Mouse (Mus musculus) hindbrain, embryonic 11.5 days (tissue): ENCODE results near the gene Gemin4. TPM values are rescaled to one million over a fixed set of nuclear protein-coding genes. Genes with fewer than 3 reads are reported as not detected.

Source experiments
- ATAC-seq: fragments of 200-750 bp; cut with Nextera tagmentation; 2 replicates; pipeline ENCODE4 v1.8.0; 2017; ENCODE audit warnings: mild to moderate bottlenecking, moderate TSS enrichment, moderate library complexity; ENCODE audit not compliant: low FRiP score
- DNase-seq: peaks from one replicate; pipeline ENCODE4 v3.0.0-alpha.2; 2015; ENCODE audit warnings: low spot score
- H3K27ac ChIP-seq: fragments of 300-500 bp; sonication (generic); 2 replicates; pipeline ENCODE4 v1.5.1; 2014; ENCODE audit warnings: mild to moderate bottlenecking, low read depth, low read length
- H3K27me3 ChIP-seq: fragments of 300-500 bp; sonication (generic); 2 replicates; pipeline ENCODE4 v1.6.1; 2014; ENCODE audit warnings: mild to moderate bottlenecking, low read length, moderate library complexity, mixed read lengths; ENCODE audit not compliant: control insufficient read depth, insufficient read depth
- H3K36me3 ChIP-seq: fragments of 300-500 bp; sonication (generic); 2 replicates; pipeline ENCODE4 v1.6.1; 2014; ENCODE audit warnings: mild to moderate bottlenecking, low read length, moderate library complexity, mixed read lengths; ENCODE audit not compliant: control insufficient read depth, insufficient read depth
- H3K4me1 ChIP-seq: fragments of 300-500 bp; sonication (generic); replicated peaks from 2 replicates; pipeline ENCODE4 v1.6.1; 2014; ENCODE audit warnings: low read length, mixed read lengths; ENCODE audit not compliant: control insufficient read depth, insufficient read depth
- H3K4me2 ChIP-seq: fragments of 300-500 bp; sonication (generic); replicated peaks from 2 replicates; pipeline ENCODE4 v1.6.1; 2014; ENCODE audit warnings: mild to moderate bottlenecking, low read depth, low read length
- H3K4me3 ChIP-seq: fragments of 300-500 bp; sonication (generic); 2 replicates; pipeline ENCODE4 v1.5.1; 2014; ENCODE audit warnings: low read depth, low read length
- H3K9ac ChIP-seq: fragments of 300-500 bp; sonication (generic); 2 replicates; pipeline ENCODE4 v1.6.1; 2014; ENCODE audit warnings: low read depth, low read length
- H3K9me3 ChIP-seq: fragments of 300-500 bp; sonication (generic); 2 replicates; pipeline ENCODE4 v1.6.1; 2016; ENCODE audit warnings: low read length; ENCODE audit not compliant: control insufficient read depth
- WGBS: fragments of 180-500 bp; shearing (Covaris S2); extraction: QIAGEN DNeasy Blood & Tissue Kit; methylation state at CpG from one replicate; pipeline ENCODE4 v1.1.7; 2014; 5-methylcytosine and 5-hydroxymethylcytosine counted together
- polyA plus RNA-seq: library from polyadenylated mRNA; unstranded; fragments of >200 nt; fragmentation: Nextera tagmentation; extraction: Ambion mirVana; gene quantifications from 2 replicates; pipeline ENCODE4 v1.2.1, GENCODE M21; 2014

Gemin4 gene
- polyA plus RNA-seq, 1 experiment from 2014 or later, result 31.4 TPM

- Histone ChIP-seq H3K27me3 (no peaks in the 10 kb centered on the region), H3K9ac (no peak overlapping the region), H3K4me3 (no peak overlapping the region), H3K36me3 (peaks cover 8% of the 10 kb centered on the region; the same call in 1 of the 2 replicates), H3K4me2 (no peak overlapping the region), H3K4me1 (no peaks in the 10 kb centered on the region), H3K27ac (no peak overlapping the region), H3K9me3 (no peaks in the 10 kb centered on the region)
- 94% methylated on average over 13 of the region's 13 CpGs for WGBS
- ATAC-seq (no peak), DNase-seq (no peak)
Observed at GRCm38 (mm10) chr11:76210228-76210985, 7.1 kb downstream of the Gemin4 start.

GRCm38 (mm10) chr11:76206793-76207192, 10.7 kb downstream of the Gemin4 start:
- Histone ChIP-seq H3K4me2 (no peak overlapping the region), H3K36me3 (no peaks in the 10 kb centered on the region), H3K4me3 (no peak overlapping the region), H3K9ac (no peak overlapping the region), H3K9me3 (no peaks in the 10 kb centered on the region), H3K27me3 (no peaks in the 10 kb centered on the region), H3K4me1 (peaks cover 4% of the 10 kb centered on the region), H3K27ac (no peak overlapping the region)
- WGBS, result 92% methylated on average over 5 of the region's 5 CpGs
- DNase-seq (no peak), ATAC-seq (no peak)

DNA sequence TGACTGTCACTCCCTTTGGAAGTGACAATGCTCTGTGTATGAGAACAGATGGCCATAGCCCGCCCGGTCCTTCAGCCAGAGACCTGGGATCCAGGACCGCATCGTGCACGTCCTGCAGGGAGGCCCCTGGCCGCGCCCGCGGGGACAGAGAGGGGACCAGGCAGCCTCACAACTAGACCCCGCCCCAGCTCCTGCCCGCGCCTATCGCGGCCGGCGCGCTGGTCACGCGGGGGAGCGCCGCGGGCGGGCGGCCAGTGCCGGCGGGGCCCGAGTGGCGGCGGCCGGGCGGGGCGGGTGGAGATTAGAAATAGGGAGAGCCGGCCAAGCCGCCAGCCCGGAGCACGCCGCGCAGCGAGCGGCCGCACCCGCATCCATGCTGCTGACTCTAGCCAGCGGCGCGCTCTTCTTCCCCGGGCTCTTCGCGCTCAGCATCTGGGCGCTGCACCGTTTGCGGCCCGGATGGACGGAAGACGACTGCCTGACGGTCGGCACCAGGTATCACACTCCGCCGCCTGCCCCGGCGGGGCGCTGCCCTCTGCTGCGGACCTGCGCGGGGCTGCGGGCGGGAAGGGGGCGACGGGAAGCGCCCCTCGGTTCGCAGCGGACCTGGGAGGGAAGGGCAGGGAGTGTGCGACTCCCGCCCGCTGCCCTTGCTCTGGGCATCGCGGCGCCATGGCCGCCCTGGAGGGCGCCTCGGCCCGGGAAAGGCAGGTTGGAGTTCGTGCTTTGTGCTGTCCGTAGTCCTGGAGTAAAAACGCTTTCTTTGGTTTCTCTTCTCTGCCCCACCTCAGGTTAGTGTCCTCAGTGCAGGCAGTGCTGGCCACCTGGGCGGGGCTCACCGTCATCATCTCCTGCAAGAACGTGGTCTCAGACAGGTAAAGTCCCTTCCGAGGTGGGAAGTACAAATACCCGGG, 15.4 kb downstream of the Gemin4 start:
- Histone ChIP-seq H3K9ac (peak overlapping the region; percentile 94), H3K27ac (peak overlapping the region; percentile 78), H3K4me2 (peak overlapping the region; percentile 90), H3K4me3 (peak overlapping the region; percentile 91), H3K4me1 (peaks cover 4% of the 10 kb centered on the region), H3K27me3 (no peaks in the 10 kb centered on the region), H3K9me3 (no peaks in the 10 kb centered on the region), H3K36me3 (no peaks in the 10 kb centered on the region)
- peak; percentile 98 for ATAC-seq
- peak; percentile 88 for DNase-seq
- under 1% methylated on average over 78 of the region's 90 CpGs for WGBS

DNA sequence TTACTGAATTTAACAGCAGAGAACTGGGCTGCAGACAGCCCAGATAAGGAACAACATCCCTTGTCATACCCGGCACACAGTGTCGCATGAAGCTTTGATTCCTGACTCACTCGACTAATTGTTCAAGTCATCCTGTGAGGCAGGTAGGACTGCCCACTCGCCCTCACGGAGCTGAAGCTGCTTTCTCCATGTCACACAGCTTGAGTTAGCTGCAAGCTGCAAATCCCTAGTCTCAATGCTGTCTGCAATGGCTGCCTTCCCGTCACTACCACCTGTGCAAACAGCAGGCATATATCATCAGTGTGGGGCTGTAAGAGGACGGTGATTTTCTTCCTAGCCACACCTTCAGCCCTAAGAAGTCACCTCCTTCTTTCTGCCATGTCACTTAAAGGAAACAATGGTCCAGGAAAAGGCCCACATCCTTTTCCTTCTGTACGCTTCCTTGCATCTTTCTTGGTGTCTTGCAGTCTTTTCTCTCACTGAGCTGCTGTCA, 20.4 kb downstream of the Gemin4 start:
- DNase-seq (no peak), ATAC-seq (no peak)
- no peaks in the 10 kb centered on the region for H3K36me3 ChIP-seq
- no peaks in the 10 kb centered on the region for H3K9me3 ChIP-seq
- H3K9ac ChIP-seq, result no peak overlapping the region
- H3K27ac ChIP-seq, result no peak overlapping the region
- no peaks in the 10 kb centered on the region for H3K4me1 ChIP-seq
- no peaks in the 10 kb centered on the region for H3K27me3 ChIP-seq
- H3K4me3 ChIP-seq, result no peak overlapping the region
- WGBS, result 51% methylated on average over 8 of the region's 8 CpGs
- no peak overlapping the region for H3K4me2 ChIP-seq

- ATAC-seq (no peak), DNase-seq (no peak)
- H3K27me3 ChIP-seq, result no peaks in the 10 kb centered on the region
- H3K36me3 ChIP-seq, result no peaks in the 10 kb centered on the region
- no peaks in the 10 kb centered on the region for H3K9me3 ChIP-seq
- no peak overlapping the region for H3K4me3 ChIP-seq
- no peak overlapping the region for H3K9ac ChIP-seq
- WGBS, result 77% methylated on average over 8 of the region's 8 CpGs
- H3K4me2 ChIP-seq, result no peak overlapping the region
- H3K4me1 ChIP-seq, result no peaks in the 10 kb centered on the region
- H3K27ac ChIP-seq, result no peak overlapping the region
Observed at GRCm38 (mm10) chr11:76196275-76196976, 21.0 kb downstream of the Gemin4 start.

DNA sequence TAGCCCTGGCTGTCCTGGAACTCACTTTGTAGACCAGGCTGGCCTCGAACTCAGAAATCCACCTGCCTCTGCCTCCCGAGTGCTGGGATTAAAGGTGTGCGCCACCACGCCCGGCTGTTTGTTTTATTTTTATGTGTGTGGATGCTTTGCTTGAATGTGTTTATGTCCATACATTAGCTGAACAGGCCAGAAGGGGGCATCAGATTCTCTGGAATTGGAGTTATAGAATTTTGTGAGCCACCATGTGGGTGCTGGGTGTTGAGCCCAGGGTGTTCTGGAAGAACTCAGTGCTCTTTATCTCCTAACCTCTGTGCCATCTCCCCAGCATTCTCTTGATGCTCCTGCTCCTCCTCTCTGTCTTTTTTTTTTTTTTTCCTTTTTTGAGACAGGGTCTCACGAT, 30.6 kb downstream of the Gemin4 start:
- ATAC-seq (no peak), DNase-seq (no peak)
- H3K9me3 ChIP-seq, result no peaks in the 10 kb centered on the region
- WGBS, result 81% methylated on average over 6 of the region's 6 CpGs
- H3K4me1 ChIP-seq, result no peaks in the 10 kb centered on the region
- H3K4me2 ChIP-seq, result no peak overlapping the region
- H3K36me3 ChIP-seq, result no peaks in the 10 kb centered on the region
- no peak overlapping the region for H3K9ac ChIP-seq
- no peaks in the 10 kb centered on the region for H3K27me3 ChIP-seq
- no peak overlapping the region for H3K27ac ChIP-seq
- H3K4me3 ChIP-seq, result no peak overlapping the region

DNA sequence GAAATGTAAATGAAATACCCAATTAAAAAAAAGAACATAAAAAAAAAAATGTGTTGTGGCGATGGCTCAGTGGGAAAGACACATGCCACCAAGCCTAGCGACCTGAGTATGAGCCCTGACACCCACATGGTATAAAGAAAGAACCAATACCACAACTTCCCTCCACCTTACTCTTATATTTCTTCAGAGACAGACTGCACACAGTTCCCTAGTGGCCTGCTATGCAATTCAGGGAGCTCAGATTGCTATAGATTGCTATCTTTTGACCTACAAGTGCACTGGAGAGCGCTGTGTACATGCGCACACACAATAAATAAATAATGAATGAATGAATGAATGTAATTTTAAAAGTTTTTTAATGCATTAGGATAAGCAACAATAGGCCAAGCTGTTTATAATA, 33.7 kb downstream of the Gemin4 start:
- WGBS, result 85% methylated on average over 4 of the region's 4 CpGs
- DNase-seq (no peak), ATAC-seq (no peak)
- H3K9ac ChIP-seq, result no peak overlapping the region
- H3K4me2 ChIP-seq, result no peak overlapping the region
- no peak overlapping the region for H3K4me3 ChIP-seq
- H3K36me3 ChIP-seq, result no peaks in the 10 kb centered on the region
- H3K27me3 ChIP-seq, result no peaks in the 10 kb centered on the region
- H3K9me3 ChIP-seq, result no peaks in the 10 kb centered on the region
- H3K4me1 ChIP-seq, result peaks cover under 1% of the 10 kb centered on the region
- no peak overlapping the region for H3K27ac ChIP-seq

- Histone ChIP-seq H3K4me3 (peak overlapping the region; percentile 86), H3K27me3 (no peaks in the 10 kb centered on the region), H3K36me3 (no peaks in the 10 kb centered on the region), H3K27ac (no peak overlapping the region), H3K4me2 (peak overlapping the region; percentile 68), H3K9ac (peak overlapping the region; percentile 83), H3K9me3 (no peaks in the 10 kb centered on the region), H3K4me1 (peaks cover 3% of the 10 kb centered on the region)
- WGBS, result 23% methylated on average over 7 of the region's 7 CpGs
- DNase-seq (no peak), ATAC-seq (no peak)
Observed at GRCm38 (mm10) chr11:76180146-76180540, 37.3 kb downstream of the Gemin4 start.
